Mouse (Mus musculus): ENCODE measurements at regions not wholly inside any gene's neighbourhood (a gene's known extent, or its start where the extent isn't known, plus 50 kb on each side); places are given as distances from the start of the nearest gene placed in this dataset.

- TF ChIP-seq CTCF (conservative IDR thresholded peaks at IDR 0.05; ENCODE audit: insufficient read depth, insufficient read length, low read depth, low read length), result no peak
- TF ChIP-seq POLR2A (IDR thresholded peaks at IDR 0.05; ENCODE audit: low read depth, low read length), result no peak
These were observed 170.7 kb downstream of the Dyrk2 start for GRCm38 (mm10) chr10:118699292-118699691.
